Mouse (Mus musculus) forelimb bud, embryonic 11.5 days (tissue): ENCODE measurements around the gene Fbxo2.
"Not testable (repeated sequence)": the region's sequence is repeated elsewhere in the genome, so short reads cannot be mapped to it uniquely, and the experiment has no call there.

Experiments used
- DNase-seq: peaks from one replicate; pipeline ENCODE4 v3.0.0-alpha.2; 2012; ENCODE audit warnings: low read depth, low spot score

Fbxo2 gene

DNA sequence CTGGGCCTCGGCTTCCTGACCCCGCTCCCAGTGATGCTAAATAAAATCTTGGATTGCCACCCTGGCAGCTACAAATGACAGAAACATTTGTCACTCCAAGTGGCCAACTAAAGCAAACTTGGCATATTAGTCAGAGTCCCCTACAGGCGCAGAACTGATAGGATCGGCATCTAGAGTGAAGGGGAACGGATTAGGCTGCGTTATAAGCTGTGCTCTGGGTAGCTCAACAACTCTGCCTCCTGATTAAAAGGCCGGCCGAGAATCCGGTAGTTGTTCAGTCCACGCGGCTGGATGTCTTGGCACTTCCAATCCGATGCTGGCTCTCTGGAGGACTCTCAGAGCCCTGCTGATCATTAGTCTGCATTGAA lies 14.1 kb downstream of the Fbxo2 start:
- no peak for DNase-seq

DNA sequence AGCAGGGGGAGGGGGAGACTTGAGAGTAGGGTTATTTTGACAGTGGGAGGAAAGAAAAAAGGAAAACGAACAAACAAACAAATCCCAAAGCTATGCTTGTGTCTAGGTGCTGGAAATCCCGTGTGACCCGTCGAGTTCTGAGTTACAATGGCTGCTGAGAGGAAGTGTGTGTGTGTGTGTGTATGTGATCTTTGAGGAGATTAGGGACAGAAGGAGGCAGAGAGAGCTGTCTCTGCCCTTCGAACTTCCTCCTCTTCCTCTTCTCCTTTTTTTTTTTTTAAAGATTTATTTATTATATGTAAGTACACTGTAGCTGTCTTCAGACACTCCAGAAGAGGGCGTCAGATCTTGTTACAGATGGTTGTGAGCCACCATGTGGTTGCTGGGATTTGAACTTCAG lies 16.2 kb downstream of the Fbxo2 start:
- DNase-seq: not testable (repeated sequence)

DNA sequence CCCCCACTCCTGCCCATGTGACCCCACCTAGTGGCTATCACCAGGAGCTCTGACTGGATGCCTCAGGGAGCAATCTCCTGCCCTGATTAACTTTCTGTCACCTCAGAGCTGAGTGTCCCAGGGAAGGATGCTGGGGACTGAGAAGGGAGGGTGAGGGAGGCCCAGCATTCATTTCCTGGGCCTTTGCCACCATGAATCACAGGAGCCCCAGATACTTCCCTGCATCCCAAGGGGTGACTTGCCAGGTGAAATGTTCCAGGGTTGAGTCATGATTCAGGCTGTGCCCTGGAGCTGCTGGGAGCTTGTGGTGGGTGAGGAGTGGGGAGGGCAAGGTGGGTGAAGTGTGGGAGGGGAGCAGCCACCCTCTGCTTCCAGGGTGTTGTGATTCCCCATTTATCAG lies 17.3 kb downstream of the Fbxo2 start:
- no peak for DNase-seq

DNA sequence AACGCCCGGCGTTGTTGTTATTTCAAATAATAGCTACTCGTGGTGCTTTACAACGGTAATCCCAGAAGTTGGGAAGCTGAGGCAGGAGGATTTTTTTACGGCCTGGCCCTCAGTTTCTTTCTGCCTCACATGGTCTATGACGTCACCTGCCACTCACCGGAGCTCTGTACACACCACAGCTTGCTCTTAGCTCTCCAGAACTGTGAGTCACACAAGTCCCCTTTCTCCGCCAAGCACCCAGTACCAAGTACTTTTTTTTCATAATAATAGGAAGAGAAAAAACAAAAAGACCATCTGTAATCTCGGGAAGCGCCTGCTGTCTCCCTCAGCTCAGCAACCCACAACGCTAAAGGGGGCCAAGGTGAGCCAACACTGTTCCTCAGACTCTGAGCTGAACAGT lies 21.1 kb downstream of the Fbxo2 start:
- DNase-seq: no peak

DNA sequence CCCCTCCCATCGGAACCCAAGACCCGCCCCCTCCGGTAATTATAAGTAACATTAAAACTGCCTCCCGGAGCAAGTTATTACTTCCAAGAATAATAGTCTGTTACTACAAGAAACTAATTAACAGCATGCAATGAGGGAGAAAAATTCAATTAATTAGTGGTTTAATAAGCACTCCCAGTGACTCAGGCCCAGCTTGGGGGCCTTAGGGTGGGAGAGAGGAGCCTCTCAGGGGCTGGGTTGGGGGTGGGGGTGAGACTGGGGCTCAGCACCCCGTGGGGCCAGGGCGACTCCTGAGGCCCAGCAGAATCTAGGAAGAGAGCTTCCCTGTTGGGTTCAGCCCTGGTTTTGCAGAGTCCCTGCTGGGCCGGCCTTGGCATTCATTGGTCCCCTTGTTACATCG lies 21.9 kb downstream of the Fbxo2 start:
- DNase-seq: no peak

DNA sequence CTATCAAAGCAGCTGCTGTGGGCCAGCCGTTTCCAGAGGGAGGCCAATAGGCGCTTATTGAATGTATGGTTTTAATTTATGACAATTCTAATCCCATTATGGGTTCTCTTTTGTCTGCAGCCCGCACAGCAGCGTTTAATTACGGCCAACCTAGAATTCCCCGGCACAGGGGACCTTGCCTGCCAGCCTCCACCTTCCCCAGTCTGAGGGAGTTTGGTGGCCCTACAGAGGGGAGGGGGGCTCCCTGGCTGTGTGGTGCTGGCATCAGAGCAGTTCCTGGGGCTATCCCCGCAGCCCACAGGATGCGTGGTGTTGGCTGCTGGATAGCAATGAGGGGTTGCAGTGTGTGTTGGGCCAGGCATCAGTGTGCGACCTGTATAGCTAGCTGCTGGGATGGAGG lies 24.1 kb downstream of the Fbxo2 start:
- no peak for DNase-seq

DNA sequence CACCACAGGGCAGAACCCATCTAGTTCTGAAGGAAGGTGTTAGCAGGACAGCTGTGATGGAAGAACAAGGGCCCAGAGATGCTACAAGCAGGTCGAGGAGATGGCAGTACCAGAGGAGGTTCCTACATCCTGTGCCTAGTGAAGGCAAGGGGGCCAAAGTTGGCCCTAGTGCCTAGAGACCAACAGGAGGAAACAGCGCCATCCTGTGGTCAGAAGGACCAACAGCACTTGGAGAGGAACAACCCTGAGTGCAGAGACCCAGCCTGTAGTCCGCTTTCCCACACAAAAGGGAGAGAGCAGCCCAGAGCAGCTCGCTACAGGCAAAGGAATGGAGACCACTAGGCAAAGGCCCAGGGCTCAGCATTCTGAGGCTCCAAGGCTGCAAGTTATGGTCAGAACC lies 25.4 kb downstream of the Fbxo2 start:
- no peak for DNase-seq

DNA sequence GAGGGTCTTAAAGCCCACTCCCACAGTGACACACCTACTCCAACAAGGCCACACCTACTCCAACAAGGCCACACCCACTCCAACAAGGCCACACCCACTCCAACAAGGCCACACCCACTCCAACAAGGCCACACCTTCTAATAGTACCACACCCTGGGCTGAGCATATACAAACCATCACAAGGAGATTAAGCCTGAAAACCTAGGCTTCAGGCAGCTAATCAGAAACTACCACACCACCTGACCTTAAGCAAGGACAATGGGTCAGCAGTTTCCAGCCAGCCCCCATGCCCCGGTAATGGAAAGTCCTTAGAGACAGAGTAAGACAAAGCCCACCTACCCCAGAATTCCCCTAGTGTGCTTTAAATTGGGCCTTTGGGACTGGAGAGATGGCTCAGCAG lies 28.3 kb downstream of the Fbxo2 start:
- not testable (repeated sequence) for DNase-seq

DNA sequence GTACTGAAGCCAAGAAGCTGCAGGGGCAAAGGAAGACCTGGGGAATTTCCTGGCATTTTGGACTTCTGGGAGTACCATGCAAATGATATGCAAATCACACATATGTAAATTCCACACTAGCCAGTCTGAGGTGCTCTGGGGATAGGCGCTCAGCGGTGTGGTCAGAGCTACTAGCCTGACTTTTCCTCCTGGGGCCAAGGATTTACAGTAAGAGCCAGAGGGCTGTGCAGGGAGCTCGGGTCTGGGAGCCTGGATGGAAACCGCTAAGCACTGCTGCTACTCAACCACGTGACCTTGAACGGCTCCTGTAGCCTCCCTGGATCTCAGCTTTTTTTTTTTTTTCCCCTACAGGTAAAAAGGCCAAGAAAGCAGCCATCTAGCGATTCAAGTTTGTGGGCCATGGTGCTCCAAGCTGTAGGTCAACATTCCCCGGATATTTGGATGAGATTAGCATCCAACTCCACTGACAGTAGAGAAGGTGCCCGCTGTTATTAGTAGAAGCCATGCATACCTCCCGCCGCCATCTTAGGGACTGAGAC lies 32.4 kb downstream of the Fbxo2 start:
- no peak for DNase-seq

DNA sequence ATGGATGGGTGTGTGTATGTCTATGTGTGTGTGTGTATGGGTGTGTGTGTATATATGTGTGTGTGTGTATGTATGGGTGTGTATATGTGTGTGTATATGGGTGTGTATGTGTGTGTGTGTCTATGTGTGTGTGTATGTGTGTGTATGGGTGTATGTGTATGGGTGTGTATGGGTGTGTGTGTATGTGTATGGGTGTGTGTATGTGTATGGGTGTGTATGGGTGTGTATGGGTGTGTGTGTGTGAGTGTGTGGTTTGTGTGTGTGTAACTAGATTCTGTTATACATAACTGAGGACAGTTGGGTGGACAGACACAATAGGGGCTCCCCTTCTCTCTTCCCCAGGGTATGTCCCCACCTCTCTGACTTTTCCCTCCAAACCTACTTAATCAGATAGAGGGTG lies 34.0 kb downstream of the Fbxo2 start:
- no peak for DNase-seq

DNA sequence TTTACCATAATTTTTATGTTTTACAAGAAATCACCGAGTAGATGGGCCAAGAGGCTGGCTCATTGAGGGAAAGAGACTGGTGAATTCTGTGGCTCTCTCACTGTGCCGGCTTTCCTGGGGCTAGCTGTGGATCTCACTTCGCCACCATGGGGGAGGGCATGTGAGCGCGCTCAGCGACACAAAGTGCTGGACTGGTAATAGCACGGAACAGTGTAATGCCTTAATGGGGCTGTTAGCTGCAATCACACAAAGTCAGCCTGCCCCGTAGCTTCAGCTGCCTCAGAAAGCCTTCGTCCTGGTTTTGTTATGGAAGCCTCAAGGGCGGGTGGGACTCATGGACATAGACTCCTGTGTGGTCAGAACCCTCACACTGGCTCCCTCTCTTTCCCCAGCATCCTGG lies 38.3 kb downstream of the Fbxo2 start:
- DNase-seq: no peak

DNA sequence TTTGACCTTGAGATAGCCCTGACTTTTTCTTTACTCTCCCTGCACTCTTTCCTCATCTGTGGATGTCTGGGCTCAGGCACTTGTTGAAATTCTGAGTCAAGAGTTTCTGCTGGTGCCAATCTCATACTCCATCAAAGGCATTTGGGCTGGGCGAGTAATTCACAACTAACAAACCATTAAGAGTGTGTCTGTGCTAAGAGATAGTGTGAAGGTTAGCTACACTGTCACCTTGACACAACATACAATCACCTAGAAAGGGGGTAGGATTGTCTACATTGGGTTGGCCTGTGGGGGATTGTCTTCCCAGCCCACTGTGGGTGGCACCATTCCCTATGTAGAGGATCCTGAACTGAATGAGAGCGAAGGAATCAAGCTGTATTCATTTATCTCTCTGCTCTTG lies 43.1 kb downstream of the Fbxo2 start:
- DNase-seq: no peak

DNA sequence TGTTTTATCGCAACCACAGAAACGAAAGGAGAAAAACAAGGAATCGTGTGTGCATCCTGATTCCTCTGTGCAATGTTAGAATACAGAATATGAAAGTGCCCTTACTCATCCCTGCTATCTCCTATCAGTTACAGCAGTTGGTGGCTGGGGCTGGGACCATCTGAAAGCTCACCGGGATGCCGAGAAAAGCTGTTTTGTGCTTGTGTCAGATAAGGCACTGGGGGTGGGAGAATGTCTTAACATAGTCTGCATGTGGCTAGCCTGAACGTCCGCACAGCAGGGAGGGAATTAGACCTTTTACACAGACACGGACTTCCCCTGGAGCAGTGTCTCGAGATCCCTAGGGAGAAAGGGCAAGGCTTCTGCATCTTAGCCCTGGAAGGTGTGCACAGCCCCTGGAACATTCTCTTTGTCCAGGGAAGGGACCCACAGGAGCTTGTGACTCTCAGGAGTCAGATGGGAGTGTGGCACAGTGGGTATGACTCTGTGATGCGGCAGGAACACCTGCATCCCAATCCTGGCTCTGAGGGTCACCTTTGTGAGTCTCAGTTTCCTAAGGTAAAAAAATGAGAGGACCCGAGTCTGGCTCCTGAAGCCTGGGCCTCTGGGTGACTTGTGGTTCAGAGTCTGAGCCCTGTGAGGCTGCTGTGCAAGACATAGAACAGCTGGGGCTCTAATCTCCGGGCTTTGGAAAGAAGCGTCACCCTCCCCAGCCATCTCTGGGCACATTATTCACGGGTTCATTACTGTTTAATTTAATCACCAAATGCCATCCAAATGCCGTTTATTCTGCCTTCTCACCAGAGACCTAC lies 43.8 kb downstream of the Fbxo2 start:
- no peak for DNase-seq

DNA sequence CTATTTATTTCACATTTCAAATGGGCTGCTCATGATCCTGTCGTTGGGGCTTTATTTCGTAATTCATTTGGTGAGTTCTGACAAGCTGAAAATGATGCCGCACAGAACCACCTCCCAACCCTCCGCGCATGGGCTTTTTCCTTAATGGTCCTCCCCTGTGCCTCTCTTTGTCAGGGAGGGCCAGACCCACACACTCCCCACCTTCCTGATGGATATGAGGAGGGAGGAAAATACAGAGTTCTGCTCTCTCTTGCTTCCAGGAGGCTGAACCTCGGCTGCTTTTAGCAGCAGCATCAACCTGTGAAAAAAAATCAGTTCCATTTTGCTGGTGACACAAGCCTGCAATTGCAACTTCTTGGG lies 44.4 kb downstream of the Fbxo2 start:
- no peak for DNase-seq

DNA sequence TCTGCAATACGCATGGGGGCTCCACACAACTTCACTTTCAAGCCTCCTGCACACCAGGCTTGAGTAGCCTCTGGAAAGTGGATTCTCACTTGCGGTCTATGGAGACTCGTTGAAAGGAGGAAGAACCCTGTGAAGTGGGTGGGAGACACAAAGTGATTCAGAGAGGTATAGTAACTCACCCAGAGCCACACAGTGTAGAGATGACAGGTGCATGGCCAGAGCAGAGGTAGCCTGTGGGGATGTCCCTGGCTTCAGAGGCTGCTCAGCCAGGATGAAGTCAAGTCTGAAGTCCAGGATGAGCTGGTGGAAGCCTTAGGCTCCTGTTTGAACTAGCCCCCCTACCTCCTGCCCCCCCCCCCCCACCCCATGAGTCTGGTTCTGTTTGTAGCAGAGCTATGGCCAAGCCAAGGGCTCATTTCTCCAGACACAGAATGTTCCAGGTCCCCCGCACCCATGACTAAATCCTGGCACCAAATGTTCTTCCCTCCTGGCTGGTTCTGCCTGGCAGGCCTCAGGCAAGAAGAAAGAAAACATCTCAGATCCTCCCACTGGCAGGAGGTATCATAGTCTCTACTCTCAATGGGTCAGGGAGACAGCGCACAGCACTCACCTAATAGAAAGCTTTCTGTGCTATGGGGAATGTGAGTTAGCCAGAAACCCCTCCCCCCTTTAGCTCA lies 54.2 kb downstream of the Fbxo2 start:
- no peak for DNase-seq

DNA sequence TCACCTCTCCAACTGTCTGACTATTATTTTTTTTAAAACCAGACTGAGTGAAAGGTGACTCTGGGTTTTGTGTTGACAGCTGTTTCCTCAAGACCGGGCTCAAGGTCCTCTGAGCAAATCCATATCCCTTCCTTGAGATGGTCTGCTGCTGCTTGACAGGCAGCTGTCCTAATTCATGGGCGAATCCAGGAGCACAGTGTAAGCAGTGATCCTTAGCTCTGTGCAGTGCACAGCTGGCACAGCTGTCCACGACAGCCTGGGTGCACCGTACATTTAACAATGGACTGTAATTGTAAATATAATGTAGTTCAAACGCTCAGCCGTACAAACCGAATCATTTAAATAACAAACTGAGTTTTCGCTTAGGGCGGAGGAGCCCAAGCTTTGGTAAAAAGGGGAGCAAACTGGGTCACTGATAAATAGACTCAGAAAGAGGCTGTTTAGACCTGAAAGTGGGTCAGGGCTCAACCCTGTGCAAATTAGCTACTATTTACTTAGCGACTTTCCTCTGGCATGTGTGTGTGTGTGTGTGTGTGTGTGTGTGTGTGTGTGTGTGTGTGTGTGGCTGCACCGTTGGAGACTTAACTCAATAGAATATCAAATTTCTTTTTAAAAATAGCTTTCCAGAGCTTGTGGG lies 55.0 kb downstream of the Fbxo2 start:
- no peak for DNase-seq
